19 mouse cellular contexts compared by ENCODE assay signal in genomic region chr6:124676171-124676570, GRCm38 (mm10). TPM values are rescaled to one million over a fixed set of nuclear protein-coding genes. Genes with fewer than 3 reads are reported as not detected.
"Had no signal": no experiment of that assay in that cellular context is flagged by ENCODE, and none has a peak within 500 bp of the region (broad histone marks: within the 10 kb centered on the region; RNA-seq: fewer than 3 reads in every experiment).

No protein-coding gene starts in this region.

- H3K9ac ChIP-seq: limb, embryonic 12.5 days; limb, embryonic 15.5 days; lung, embryonic 14.5 days; midbrain, embryonic 12.5 days; midbrain, embryonic 15.5 days; neural tube, embryonic 12.5 days; neural tube, embryonic 15.5 days; stomach, embryonic 15.5 days had no signal

- H3K27me3 ChIP-seq: limb, embryonic 12.5 days; limb, embryonic 15.5 days; midbrain, embryonic 12.5 days; midbrain, embryonic 15.5 days; neural tube, embryonic 12.5 days; neural tube, embryonic 15.5 days; stomach, embryonic 15.5 days had no signal

- H3K36me3 ChIP-seq: midbrain, embryonic 12.5 days; midbrain, embryonic 15.5 days had no signal

- H3K27ac ChIP-seq: left cerebral cortex, adult 2 months; limb, embryonic 12.5 days; limb, embryonic 15.5 days; macrophage; midbrain, embryonic 12.5 days; midbrain, embryonic 15.5 days; neural tube, embryonic 12.5 days; neural tube, embryonic 15.5 days; stomach, embryonic 15.5 days had no signal

- H3K4me2 ChIP-seq: limb, embryonic 12.5 days; limb, embryonic 15.5 days; lung, embryonic 14.5 days; midbrain, embryonic 12.5 days; midbrain, embryonic 15.5 days; neural tube, embryonic 12.5 days; neural tube, embryonic 15.5 days; stomach, embryonic 15.5 days had no signal

- H3K9me3 ChIP-seq: limb, embryonic 12.5 days; limb, embryonic 15.5 days; midbrain, embryonic 12.5 days; midbrain, embryonic 15.5 days; neural tube, embryonic 12.5 days; neural tube, embryonic 15.5 days; stomach, embryonic 15.5 days had no signal

- DNase-seq: kidney, postnatal 14 days; layer of hippocampus, postnatal 36 days; lung, embryonic 14.5 days; right cerebral cortex, adult 18-20 months; right cerebral cortex, postnatal 14 days; right cerebral cortex, postnatal 4 days; spleen, adult 18-20 months; thymus, postnatal 25 days had no signal

- H3K4me1 ChIP-seq: midbrain, embryonic 12.5 days; midbrain, embryonic 15.5 days; neural tube, embryonic 15.5 days; stomach, embryonic 15.5 days had no signal

- ATAC-seq: lung, postnatal 0 days; midbrain, embryonic 15.5 days had no signal

- H3K4me3 ChIP-seq: left cerebral cortex, adult 2 months; limb, embryonic 12.5 days; limb, embryonic 15.5 days; midbrain, embryonic 12.5 days; midbrain, embryonic 15.5 days; neural tube, embryonic 12.5 days; neural tube, embryonic 15.5 days; stomach, embryonic 15.5 days had no signal

RNA-seq across cellular contexts. Expression of gene C1s2, which starts 40.3 kb away (rescaled TPM):
- polyA plus RNA-seq: intestine, embryonic 14.5 days; limb, embryonic 12.5 days; limb, embryonic 15.5 days; lung, embryonic 14.5 days; macrophage; midbrain, embryonic 12.5 days had no signal
